Mouse (Mus musculus) embryonic facial prominence, embryonic 13.5 days (tissue): Measurements from ENCODE around the gene Krba1. TPM values are rescaled to one million over a fixed set of nuclear protein-coding genes. Genes with fewer than 3 reads are reported as not detected.

Experiments used
- ATAC-seq: fragments of 200-750 bp; cut with Nextera tagmentation; 2 replicates; pipeline ENCODE4 v1.8.0; 2017; ENCODE audit warnings: low read depth; ENCODE audit not compliant: insufficient number of reproducible peaks, insufficient read depth, low FRiP score, low TSS enrichment
- H3K27ac ChIP-seq: fragments of 300-500 bp; sonication (generic); 2 replicates; pipeline ENCODE4 v1.5.1; 2015; ENCODE audit warnings: moderate library complexity, mild to moderate bottlenecking, inconsistent platforms
- H3K27me3 ChIP-seq: fragments of 300-500 bp; sonication (generic); 2 replicates; pipeline ENCODE4 v1.6.1; 2015; ENCODE audit warnings: mild to moderate bottlenecking, inconsistent platforms
- H3K36me3 ChIP-seq: fragments of 300-500 bp; sonication (generic); 2 replicates; pipeline ENCODE4 v1.6.1; 2015; ENCODE audit warnings: mild to moderate bottlenecking, inconsistent platforms
- H3K4me1 ChIP-seq: fragments of 300-500 bp; sonication (generic); 2 replicates; pipeline ENCODE4 v1.6.1; 2015; ENCODE audit warnings: inconsistent platforms
- H3K4me2 ChIP-seq: fragments of 300-500 bp; sonication (generic); 2 replicates; pipeline ENCODE4 v1.6.1; 2015; ENCODE audit warnings: moderate library complexity, mild to moderate bottlenecking, inconsistent platforms
- H3K4me3 ChIP-seq: fragments of 300-500 bp; sonication (generic); 2 replicates; pipeline ENCODE4 v1.5.1; 2015; ENCODE audit warnings: mild to moderate bottlenecking, inconsistent platforms
- H3K9ac ChIP-seq: fragments of 300-500 bp; sonication (generic); 2 replicates; pipeline ENCODE4 v1.6.1; 2015; ENCODE audit warnings: mild to moderate bottlenecking, inconsistent platforms
- H3K9me3 ChIP-seq: fragments of 300-500 bp; sonication (generic); 2 replicates; pipeline ENCODE4 v1.6.1; 2016; ENCODE audit warnings: inconsistent platforms
- WGBS: fragments of 180-500 bp; shearing (Covaris S2); methylation state at CpG from one replicate; pipeline ENCODE4 v1.1.7; 2015; ENCODE audit warnings: mixed read lengths; 5-methylcytosine and 5-hydroxymethylcytosine counted together
- polyA plus RNA-seq: library from polyadenylated mRNA; unstranded; fragments of >200 nt; fragmentation: Nextera tagmentation; extraction: Ambion mirVana; gene quantifications from 2 replicates; pipeline ENCODE4 v1.2.1, GENCODE M21; 2015

The Krba1 gene
- polyA plus RNA-seq, result 25.8 and 28.0 TPM in 2 replicates

DNA sequence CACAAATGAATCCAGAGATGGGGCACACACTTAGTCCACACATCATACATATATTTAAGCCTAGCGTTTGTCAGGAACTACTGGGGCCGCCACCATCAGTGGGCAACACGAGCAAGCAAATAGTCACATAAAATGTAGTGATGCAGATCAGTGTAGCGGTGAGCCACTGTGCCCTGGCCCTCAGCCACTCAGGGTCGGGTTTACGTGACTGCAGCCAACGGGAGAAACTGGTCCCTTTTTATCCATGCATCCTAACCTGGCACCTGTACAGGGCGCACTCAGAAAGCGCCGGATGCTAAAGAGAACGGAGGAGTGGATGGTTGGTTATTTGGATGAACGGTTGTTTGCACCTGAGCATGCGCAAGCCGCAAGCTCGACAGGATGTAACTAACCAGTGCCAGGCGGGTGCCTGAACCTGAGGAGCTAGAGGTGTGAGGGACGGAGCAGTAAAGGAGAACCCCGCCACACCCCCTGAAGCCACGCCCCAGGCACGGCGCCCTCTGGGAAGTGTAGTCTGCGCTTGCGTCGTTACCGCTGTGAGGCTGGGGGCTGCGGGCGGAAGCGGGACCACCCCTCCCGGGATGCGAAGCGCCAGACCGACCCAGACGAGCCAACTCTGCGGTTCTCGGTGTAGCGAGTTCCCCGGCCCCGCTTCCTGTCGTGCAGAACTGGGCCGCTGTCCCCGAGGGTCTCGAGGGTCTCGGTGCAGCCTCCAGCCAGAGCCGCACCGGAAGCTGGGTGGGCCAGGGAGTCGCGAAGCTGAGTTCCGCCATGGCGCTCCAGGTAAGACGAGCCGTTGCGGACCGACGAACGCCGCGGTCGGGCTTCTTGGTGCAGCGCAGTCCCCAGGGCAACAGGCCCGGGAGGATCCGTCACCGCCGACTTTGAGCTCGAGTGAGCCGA is at the start of gene Krba1:
Gene Krba1 (plus strand): TSS at position 482 of the 903 bp plus-strand sequence.
- no peaks in the 10 kb centered on the region for H3K36me3 ChIP-seq
- no peaks in the 10 kb centered on the region for H3K27me3 ChIP-seq
- H3K9ac ChIP-seq, result peak within 1 kb of the TSS; percentile 92
- ATAC-seq, result peak; percentile 94
- WGBS, result under 1% methylated on average over 65 of the region's 65 CpGs
- peaks cover 22% of the 10 kb centered on the region for H3K4me1 ChIP-seq
- H3K9me3 ChIP-seq, result no peaks in the 10 kb centered on the region
- H3K27ac ChIP-seq, result peak within 1 kb of the TSS; percentile 76
- H3K4me3 ChIP-seq, result peak within 1 kb of the TSS; percentile 84
- H3K4me2 ChIP-seq, result peak within 1 kb of the TSS; percentile 79

DNA sequence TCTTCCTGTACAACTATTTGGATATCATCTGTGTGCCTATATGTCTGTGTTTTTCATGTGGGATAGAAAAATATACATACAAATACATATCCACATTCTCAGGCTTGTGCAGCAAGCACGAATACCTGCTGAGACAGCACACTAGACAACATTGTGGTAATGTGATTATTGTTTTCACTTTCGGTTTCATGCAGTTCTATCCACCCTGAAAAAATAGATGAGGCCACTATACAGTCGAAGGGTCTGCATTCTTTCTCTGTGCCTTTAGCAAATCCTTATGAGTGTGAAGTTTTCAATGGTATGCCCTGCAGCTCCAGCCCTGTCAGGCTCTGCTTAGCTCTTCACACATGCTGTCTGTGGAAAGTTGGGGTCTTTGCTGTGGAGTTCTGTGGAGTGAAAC is 36.5 kb upstream of the Krba1 start:
- no peak for ATAC-seq
- no peak overlapping the region for H3K9ac ChIP-seq

DNA sequence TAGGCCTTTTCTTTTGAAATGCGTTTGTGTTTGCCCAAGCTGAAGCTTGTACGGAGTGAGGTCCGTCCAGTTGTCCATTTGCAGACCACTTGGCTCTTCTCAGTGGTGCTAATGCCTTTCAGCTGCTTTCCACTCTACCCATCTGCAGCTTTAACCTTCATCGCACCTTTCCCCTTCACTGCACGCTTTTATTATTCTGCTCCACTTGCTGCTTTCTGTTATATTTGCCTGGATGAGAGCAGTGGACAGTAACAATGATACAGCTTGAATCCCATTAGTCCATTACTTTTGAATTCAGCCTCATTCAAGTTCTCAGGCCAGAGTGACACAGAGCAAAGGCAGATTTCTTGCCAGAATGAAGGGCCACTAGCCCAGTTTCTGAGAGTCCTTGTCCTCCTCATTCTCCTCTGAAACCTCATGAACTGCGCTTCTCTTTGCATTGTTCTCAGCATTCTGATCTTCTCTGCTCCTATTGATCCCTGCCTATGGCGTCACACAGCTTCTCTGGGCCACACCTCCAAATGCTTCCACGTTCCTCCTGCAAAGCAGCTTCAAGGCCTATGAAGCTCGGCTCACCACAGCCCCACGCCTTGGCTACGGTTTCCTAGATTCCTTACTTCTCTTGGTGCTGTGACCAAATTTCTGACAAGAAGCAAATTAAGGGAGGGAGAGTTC is 28.9 kb upstream of the Krba1 start:
- Histone ChIP-seq H3K27ac (no peak overlapping the region), H3K27me3 (no peaks in the 10 kb centered on the region), H3K36me3 (no peaks in the 10 kb centered on the region), H3K4me2 (no peak overlapping the region), H3K9ac (no peak overlapping the region), H3K4me1 (peaks cover 9% of the 10 kb centered on the region), H3K4me3 (no peak overlapping the region), H3K9me3 (no peaks in the 10 kb centered on the region)
- no peak for ATAC-seq
- 30% methylated on average over 11 of the region's 11 CpGs for WGBS

More for the DNA sequence above, 36.5 kb upstream of the Krba1 start:
- Histone ChIP-seq H3K9me3 (no peaks in the 10 kb centered on the region), H3K4me3 (no peak overlapping the region), H3K36me3 (no peaks in the 10 kb centered on the region), H3K27ac (no peak overlapping the region), H3K27me3 (no peaks in the 10 kb centered on the region), H3K4me2 (no peak overlapping the region), H3K4me1 (no peaks in the 10 kb centered on the region)
- WGBS, result 65% methylated on average over 3 of the region's 3 CpGs

DNA sequence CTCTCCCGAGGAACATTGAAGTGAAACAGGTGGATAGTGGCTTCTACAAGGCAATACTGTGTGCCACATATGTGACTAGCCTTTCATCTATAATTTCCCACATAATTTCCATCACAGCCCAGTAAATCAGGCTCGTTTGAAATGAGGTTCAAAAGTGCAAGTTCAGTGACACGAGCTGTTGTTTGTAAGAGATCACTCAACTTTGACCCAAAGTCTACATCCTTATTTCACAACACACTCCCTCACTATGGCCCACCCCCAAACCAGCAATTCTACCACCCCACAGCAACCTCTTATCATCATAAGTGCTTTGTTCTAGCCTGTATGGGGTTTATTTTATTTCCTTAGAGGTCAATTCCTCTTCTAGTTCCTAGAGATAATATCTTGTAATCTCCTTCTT is 7.2 kb upstream of the Krba1 start:
- Histone ChIP-seq H3K36me3 (no peaks in the 10 kb centered on the region), H3K4me3 (no peak overlapping the region), H3K4me2 (no peak overlapping the region), H3K9me3 (no peaks in the 10 kb centered on the region), H3K4me1 (no peaks in the 10 kb centered on the region), H3K9ac (no peak overlapping the region), H3K27me3 (no peaks in the 10 kb centered on the region), H3K27ac (no peak overlapping the region)
- ATAC-seq, result no peak
- WGBS, result 54% methylated on average over 3 of the region's 3 CpGs

DNA sequence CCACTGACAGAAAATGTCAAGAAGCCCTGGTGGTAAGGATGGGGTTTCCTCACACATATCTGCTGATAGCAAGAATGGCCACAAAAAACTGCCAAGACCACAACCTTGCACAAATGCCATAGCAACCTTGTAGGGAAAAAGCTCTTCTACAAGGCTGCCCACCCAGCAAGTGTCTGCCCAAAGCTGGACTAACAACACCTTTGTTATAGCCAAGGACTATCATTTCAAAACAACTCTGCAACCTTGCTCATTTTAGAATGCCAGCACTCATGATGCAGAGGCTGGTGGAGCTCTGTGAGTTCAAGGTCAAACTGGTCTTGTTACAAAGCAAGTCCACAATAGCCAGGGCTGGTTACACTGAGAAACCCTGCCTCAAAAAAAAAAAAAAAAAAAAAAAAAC is 1.6 kb upstream of the Krba1 start:
- no peak overlapping the region for H3K9ac ChIP-seq
- peaks cover 22% of the 10 kb centered on the region for H3K4me1 ChIP-seq
- no peak overlapping the region for H3K27ac ChIP-seq
- no peak for ATAC-seq
- H3K4me3 ChIP-seq, result no peak overlapping the region
- no peaks in the 10 kb centered on the region for H3K36me3 ChIP-seq
- H3K9me3 ChIP-seq, result no peaks in the 10 kb centered on the region
- H3K4me2 ChIP-seq, result no peak overlapping the region
- no peaks in the 10 kb centered on the region for H3K27me3 ChIP-seq

DNA sequence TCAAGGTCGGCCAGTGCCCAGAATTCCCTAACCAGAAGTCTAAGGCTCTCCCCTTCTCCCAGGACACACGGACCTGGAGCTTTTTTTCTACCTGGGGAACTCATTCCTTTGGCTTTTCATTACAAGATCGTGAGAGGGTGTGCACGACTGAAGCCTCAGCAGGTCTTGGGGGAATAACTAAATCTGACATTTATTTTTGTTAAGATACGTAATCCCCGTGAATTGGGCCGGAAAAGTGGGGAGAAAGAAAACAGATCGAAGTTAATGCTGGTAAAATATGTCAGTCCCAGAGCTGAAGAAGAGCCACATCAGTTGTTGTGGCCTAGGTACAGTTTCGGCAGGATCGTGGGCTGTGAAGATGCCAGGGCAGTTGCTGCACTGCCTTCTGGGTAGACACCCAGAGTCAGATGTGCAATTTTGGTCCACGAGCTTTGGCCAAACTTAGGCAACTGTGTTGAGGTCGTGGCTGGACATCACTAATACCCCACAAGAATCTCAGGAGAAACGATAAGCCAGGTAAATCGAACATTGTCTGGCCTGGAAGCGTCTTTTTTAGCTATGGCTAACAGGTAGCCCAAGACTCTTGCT is 716 bp downstream of the Krba1 start:
- ATAC-seq, result no peak
- Histone ChIP-seq H3K36me3 (no peaks in the 10 kb centered on the region), H3K27me3 (no peaks in the 10 kb centered on the region), H3K4me3 (peak overlapping the region; percentile 84), H3K4me2 (peak overlapping the region; percentile 79), H3K27ac (peak overlapping the region; percentile 76), H3K4me1 (peaks cover 22% of the 10 kb centered on the region), H3K9me3 (no peaks in the 10 kb centered on the region), H3K9ac (peak overlapping the region; percentile 92)
- 28% methylated on average over 15 of the region's 15 CpGs for WGBS

DNA sequence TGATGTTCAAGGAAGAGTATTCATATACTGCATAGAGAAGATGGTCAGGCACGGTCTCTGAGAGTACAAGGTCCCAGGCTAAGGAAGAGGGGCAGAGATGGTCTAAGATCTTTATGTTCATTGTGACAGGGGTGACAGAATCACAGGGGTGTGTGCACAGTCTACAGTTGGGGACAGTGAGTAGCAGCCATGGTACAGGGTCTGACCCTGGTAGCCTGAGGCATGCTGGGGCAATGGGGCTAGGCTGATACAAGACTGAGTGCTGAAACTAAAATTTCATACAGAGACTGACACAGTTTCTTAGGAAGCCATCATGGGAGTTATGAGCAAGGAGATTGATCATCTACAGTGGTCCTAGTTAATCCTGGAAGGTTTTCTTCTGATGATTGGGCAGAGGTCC is 1.3 kb downstream of the Krba1 start:
- Histone ChIP-seq H3K9ac (peak overlapping the region; percentile 92), H3K4me3 (peak overlapping the region; percentile 84), H3K27me3 (no peaks in the 10 kb centered on the region), H3K27ac (no peak overlapping the region), H3K4me1 (peaks cover 22% of the 10 kb centered on the region), H3K4me2 (peak overlapping the region; percentile 79), H3K9me3 (no peaks in the 10 kb centered on the region), H3K36me3 (no peaks in the 10 kb centered on the region)
- WGBS, result 96% methylated on average over 1 of the region's 1 CpGs
- ATAC-seq, result no peak

DNA sequence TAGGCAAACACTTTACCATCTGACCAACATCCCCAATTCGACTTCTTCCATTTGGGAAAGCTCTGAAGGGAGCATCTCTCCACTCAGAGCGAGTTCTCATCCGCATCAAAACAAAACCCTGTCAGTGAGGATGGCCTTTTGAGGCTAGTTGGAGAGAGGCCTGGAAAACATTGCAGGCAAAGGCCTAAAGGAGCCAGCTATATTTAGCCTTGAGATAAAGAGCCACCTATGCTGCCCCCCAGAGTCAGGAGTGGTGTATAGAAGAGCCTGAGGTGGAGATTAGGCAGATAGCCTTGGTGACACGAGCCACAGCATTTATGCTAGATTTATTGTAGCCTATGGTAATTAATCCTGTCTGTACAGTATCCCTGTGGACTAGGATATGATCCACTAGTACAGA is 1.9 kb downstream of the Krba1 start:
- no peaks in the 10 kb centered on the region for H3K36me3 ChIP-seq
- WGBS, result 58% methylated on average over 4 of the region's 4 CpGs
- H3K9me3 ChIP-seq, result no peaks in the 10 kb centered on the region
- H3K27me3 ChIP-seq, result no peaks in the 10 kb centered on the region
- ATAC-seq, result no peak
- H3K27ac ChIP-seq, result no peak overlapping the region
- H3K4me2 ChIP-seq, result peak overlapping the region; percentile 79; the same call in 1 of the 2 replicates
- H3K4me1 ChIP-seq, result peaks cover 22% of the 10 kb centered on the region
- H3K4me3 ChIP-seq, result 0 out of 2 replicates have a peak overlapping the region, but pooled peaks have one; percentile 84
- 0 out of 2 replicates have a peak overlapping the region, but pooled peaks have one; percentile 40 for H3K9ac ChIP-seq

DNA sequence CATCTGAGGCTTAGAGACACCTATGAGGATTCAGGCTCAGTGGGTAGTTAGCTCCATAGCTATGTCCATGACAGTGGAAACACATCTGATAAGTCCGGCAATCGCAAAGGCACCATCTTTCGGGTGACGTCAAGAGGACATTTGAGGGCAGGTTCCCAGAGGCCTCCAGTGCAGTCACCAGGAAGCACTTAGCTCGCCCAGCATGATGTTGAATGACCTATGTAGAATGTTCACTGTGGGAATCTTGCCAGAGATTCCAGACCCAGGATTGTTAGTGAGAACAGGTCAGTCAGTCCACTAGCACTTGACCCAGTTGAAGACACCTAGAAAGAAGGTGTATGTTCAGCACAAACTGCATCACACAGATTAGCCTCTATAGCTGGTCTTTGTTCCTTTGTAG is 4.5 kb downstream of the Krba1 start:
- no peak overlapping the region for H3K9ac ChIP-seq
- WGBS, result 97% methylated on average over 5 of the region's 5 CpGs
- no peak overlapping the region for H3K4me3 ChIP-seq
- H3K4me1 ChIP-seq, result peaks cover 22% of the 10 kb centered on the region
- H3K9me3 ChIP-seq, result no peaks in the 10 kb centered on the region
- H3K27ac ChIP-seq, result no peak overlapping the region
- no peaks in the 10 kb centered on the region for H3K27me3 ChIP-seq
- ATAC-seq, result no peak
- no peak overlapping the region for H3K4me2 ChIP-seq
- peaks cover 14% of the 10 kb centered on the region for H3K36me3 ChIP-seq

DNA sequence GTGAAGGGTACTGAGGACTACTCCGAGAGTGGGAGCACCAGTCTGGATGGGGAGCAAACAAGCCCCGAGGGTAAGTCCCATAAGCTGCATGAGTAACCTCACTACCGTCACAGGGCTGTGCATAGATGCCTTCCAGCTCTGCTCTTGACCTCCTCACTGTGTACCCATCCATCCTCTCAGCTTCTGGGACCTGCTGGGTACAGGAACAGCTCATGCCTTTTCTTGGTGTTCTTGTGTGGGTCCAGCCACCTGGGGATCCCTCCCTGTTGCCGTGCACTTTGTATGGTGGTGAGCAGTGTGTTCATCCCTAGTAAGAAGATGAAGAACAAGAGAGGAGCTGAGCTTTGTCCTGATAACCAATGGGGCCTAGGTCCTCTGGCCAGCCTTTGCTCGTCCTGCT is 8.7 kb downstream of the Krba1 start:
- ATAC-seq, result no peak
- H3K27me3 ChIP-seq, result no peaks in the 10 kb centered on the region
- H3K4me2 ChIP-seq, result no peak overlapping the region
- peaks cover 54% of the 10 kb centered on the region for H3K36me3 ChIP-seq
- WGBS, result 92% methylated on average over 5 of the region's 5 CpGs
- no peaks in the 10 kb centered on the region for H3K9me3 ChIP-seq
- H3K9ac ChIP-seq, result no peak overlapping the region
- H3K27ac ChIP-seq, result no peak overlapping the region
- no peaks in the 10 kb centered on the region for H3K4me1 ChIP-seq
- H3K4me3 ChIP-seq, result no peak overlapping the region

DNA sequence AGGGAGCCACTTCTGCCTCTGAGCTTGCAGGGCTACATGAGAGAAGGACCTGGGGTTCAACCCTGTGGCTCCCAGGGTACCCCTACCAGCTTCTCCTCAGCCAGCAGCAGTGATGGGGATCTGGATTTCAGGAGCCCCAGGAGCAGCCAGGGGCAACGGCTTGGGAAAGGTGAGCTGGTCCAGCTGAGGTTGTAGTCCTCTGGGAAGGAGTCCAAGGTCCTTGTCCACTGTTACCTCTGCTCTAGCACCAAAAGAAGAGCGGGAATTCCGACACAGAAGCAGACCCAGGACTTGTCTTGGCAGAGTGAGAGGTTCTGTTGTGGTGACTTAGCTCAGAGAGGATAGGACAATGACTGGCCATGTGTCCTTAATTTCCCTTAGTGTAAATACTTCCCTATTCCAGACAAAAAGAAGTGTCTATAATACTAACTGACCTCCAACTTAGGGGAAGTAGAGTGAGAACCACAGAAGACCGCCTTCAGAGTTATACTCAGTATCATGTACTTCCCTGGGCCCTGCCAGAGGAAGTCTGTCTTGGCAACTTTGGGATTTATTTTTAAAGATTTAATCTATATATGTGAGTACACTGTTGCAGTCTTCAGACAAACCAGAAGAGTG is 14.4 kb downstream of the Krba1 start:
- H3K4me2 ChIP-seq, result no peak overlapping the region
- 92% methylated on average over 4 of the region's 4 CpGs for WGBS
- no peak overlapping the region for H3K27ac ChIP-seq
- ATAC-seq, result no peak
- H3K9me3 ChIP-seq, result no peaks in the 10 kb centered on the region
- no peak overlapping the region for H3K4me3 ChIP-seq
- no peaks in the 10 kb centered on the region for H3K4me1 ChIP-seq
- peaks cover 98% of the 10 kb centered on the region for H3K36me3 ChIP-seq
- H3K27me3 ChIP-seq, result no peaks in the 10 kb centered on the region
- H3K9ac ChIP-seq, result no peak overlapping the region
